In the genomic region with DNA sequence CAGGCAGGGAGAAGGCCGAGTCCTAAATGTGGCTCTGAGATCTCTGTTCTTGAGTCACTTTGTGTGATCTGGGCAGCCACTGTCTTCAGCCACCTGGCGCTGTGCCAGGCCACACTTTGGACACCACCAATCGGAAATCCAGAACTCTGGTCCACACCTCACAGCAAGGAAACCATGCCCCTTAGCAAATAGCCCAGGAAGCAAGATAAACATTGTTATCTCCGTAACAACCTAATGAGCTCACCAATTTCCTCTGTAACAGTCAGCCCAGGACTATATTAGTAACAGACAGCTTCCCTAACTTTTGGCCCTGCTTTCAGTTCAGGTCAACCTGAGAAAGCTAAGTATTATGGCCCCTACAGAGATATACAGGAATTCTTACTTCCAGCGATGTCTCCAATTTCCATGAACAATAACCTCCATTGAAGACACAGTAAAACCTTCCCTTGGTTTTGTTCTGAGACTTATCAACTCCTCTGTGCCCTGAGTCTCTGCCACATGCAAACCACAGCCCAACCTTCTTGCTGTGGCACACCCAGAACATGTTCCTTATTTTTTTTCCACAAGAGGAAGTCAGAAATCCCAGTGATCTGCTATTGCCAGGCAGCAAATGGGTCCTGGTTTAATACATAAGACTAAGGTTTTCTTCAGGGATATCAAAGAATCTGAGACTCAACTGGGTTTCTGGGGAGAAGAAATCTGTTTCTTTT, we compare ENCODE assay signal across 10 mouse cellular contexts. TPM values are rescaled to one million over a fixed set of nuclear protein-coding genes. Genes with fewer than 3 reads are reported as not detected.
DNase-seq lines count a peak whose midpoint lies in the region; ATAC-seq and TF ChIP-seq lines count a peak whose summit lies in the region.
"Had no signal": no experiment of that assay in that cellular context is flagged by ENCODE, and none has a peak within 500 bp of the region (broad histone marks: within the 10 kb centered on the region; RNA-seq: fewer than 3 reads in every experiment).

No protein-coding gene starts in this region.

- no peak overlapping the region for H3K4me2 ChIP-seq in heart, embryonic 15.5 days
- H3K4me2 ChIP-seq in neural tube, embryonic 15.5 days: no peak overlapping the region
- H3K4me2 ChIP-seq in hindbrain, embryonic 16.5 days (ENCODE audit: low read length): no peak overlapping the region
- H3K4me2 ChIP-seq: hindbrain, embryonic 15.5 days had no signal

- no peak for TF ChIP-seq POLR2A in lung, adult 2 months (IDR thresholded peaks at IDR 0.05; ENCODE audit: borderline replicate concordance, extremely low read depth, low read depth, low read length)

- peaks cover 25% of the 10 kb centered on the region for H3K4me1 ChIP-seq in heart, embryonic 15.5 days (replicated peaks)
- H3K4me1 ChIP-seq in lung, adult 2 months (ENCODE audit: control insufficient read depth, insufficient read depth, low read length): peaks cover 19% of the 10 kb centered on the region
- peaks cover 7% of the 10 kb centered on the region; the same call in 1 of the 2 replicates for H3K4me1 ChIP-seq in neural tube, embryonic 15.5 days
- no peaks in the 10 kb centered on the region for H3K4me1 ChIP-seq in hindbrain, embryonic 16.5 days (ENCODE audit: control insufficient read depth, insufficient read depth, low read depth, low read length)

- DNase-seq in 3T3-L1 (ENCODE audit: low read depth, low spot score) (peak; percentile 45), MEL-GATA-1-ER (ENCODE audit: extremely low read depth, low read depth) (peak; percentile 58)
- peak; percentile 62 for DNase-seq in lung, adult 2 months
- DNase-seq in left cerebral cortex, postnatal 10 days (ENCODE audit: extremely low spot score in 1 of 2, low spot score in 2 of 2): no peak
- no peak for DNase-seq in thymus, postnatal 25 days

- 0 out of 2 replicates have a peak, but pooled peaks cover 3% of the 10 kb centered on the region for H3K36me3 ChIP-seq in heart, embryonic 15.5 days
- no peaks in the 10 kb centered on the region for H3K36me3 ChIP-seq in neural tube, embryonic 15.5 days
- no peaks in the 10 kb centered on the region for H3K36me3 ChIP-seq in hindbrain, embryonic 16.5 days (ENCODE audit: control insufficient read depth, insufficient read depth, low read length)
- H3K36me3 ChIP-seq: hindbrain, embryonic 15.5 days had no signal

- H3K9me3 ChIP-seq in heart, embryonic 15.5 days (replicated peaks): no peaks in the 10 kb centered on the region
- no peaks in the 10 kb centered on the region for H3K9me3 ChIP-seq in neural tube, embryonic 15.5 days (replicated peaks)
- H3K9me3 ChIP-seq in hindbrain, embryonic 16.5 days (ENCODE audit: control insufficient read depth, low read length): no peaks in the 10 kb centered on the region
- H3K9me3 ChIP-seq: hindbrain, embryonic 15.5 days had no signal

- H3K4me3 ChIP-seq in heart, embryonic 15.5 days: no peak overlapping the region
- H3K4me3 ChIP-seq in lung, adult 2 months (replicated peaks; ENCODE audit: extremely low read depth, low read depth, low read length): no peak overlapping the region
- no peak overlapping the region for H3K4me3 ChIP-seq in neural tube, embryonic 15.5 days (replicated peaks)
- H3K4me3 ChIP-seq in hindbrain, embryonic 16.5 days (ENCODE audit: low read length): no peak overlapping the region
- H3K4me3 ChIP-seq: hindbrain, embryonic 15.5 days had no signal

- H3K27ac ChIP-seq in heart, embryonic 15.5 days: peak overlapping the region; percentile 55
- H3K27ac ChIP-seq in neural tube, embryonic 15.5 days (replicated peaks): no peak overlapping the region
- H3K27ac ChIP-seq in hindbrain, embryonic 16.5 days (ENCODE audit: low read depth, low read length): no peak overlapping the region
- H3K27ac ChIP-seq: hindbrain, embryonic 15.5 days had no signal

- TF ChIP-seq CTCF in lung, adult 2 months (IDR thresholded peaks at IDR 0.05; ENCODE audit: insufficient read depth, low read length): no peak

- peak; percentile 69 for ATAC-seq in heart, embryonic 15.5 days (replicated peaks; ENCODE audit: insufficient number of reproducible peaks, insufficient read depth, low FRiP score, low read depth)
- no peak for ATAC-seq in neural tube, embryonic 15.5 days (ENCODE audit: low FRiP score)
- no peak for ATAC-seq in hindbrain, embryonic 16.5 days

- H3K9ac ChIP-seq in heart, embryonic 15.5 days: no peak overlapping the region
- no peak overlapping the region for H3K9ac ChIP-seq in neural tube, embryonic 15.5 days (replicated peaks)
- no peak overlapping the region for H3K9ac ChIP-seq in hindbrain, embryonic 16.5 days (ENCODE audit: low read depth, low read length)
- H3K9ac ChIP-seq: hindbrain, embryonic 15.5 days had no signal

- 27% methylated on average over 5 of the region's 5 CpGs for WGBS in heart, embryonic 15.5 days
- 22% methylated on average over 5 of the region's 5 CpGs for WGBS in lung, adult 2 months
- 72% methylated on average over 5 of the region's 5 CpGs for WGBS in neural tube, embryonic 15.5 days
- 74% methylated on average over 5 of the region's 5 CpGs for WGBS in hindbrain, embryonic 16.5 days

- intact Hi-C loops in left cerebral cortex, postnatal 10 days (cut with DNase I): loop anchor here (2.0 kb wide), 1 partner anchor 351 kb away; no protein-coding TSS in a partner anchor

- H3K27me3 ChIP-seq in heart, embryonic 15.5 days: no peaks in the 10 kb centered on the region
- no peaks in the 10 kb centered on the region for H3K27me3 ChIP-seq in neural tube, embryonic 15.5 days (replicated peaks)
- no peaks in the 10 kb centered on the region for H3K27me3 ChIP-seq in hindbrain, embryonic 16.5 days (replicated peaks; ENCODE audit: control insufficient read depth, insufficient read depth, low read length)
- H3K27me3 ChIP-seq: hindbrain, embryonic 15.5 days had no signal

RNA-seq across cellular contexts. Expression of a gene that starts 56.3 kb away (rescaled TPM):
- not detected in 2 replicates for polyA plus RNA-seq in heart, embryonic 15.5 days (2015; fragmentation: Nextera tagmentation; extraction: Ambion mirVana)
- polyA plus RNA-seq in lung, adult 2 months (2012; rRNA removed): not detected in 2 replicates
- polyA plus RNA-seq in neural tube, embryonic 15.5 days (2015; fragmentation: Nextera tagmentation; extraction: Ambion mirVana): not detected in 2 replicates
- polyA plus RNA-seq in hindbrain, embryonic 16.5 days (2015; fragmentation: Nextera tagmentation; extraction: Ambion mirVana): not detected in 2 replicates
- not detected for total RNA-seq in left cerebral cortex, postnatal 10 days (2021)
- total RNA-seq: neutrophil, adult 5-6 weeks had no signal
- polyA plus RNA-seq: hindbrain, embryonic 15.5 days had no signal

Comparison
In these comparisons a context has a peak if more than half of its experiments do, and no peak if none do; other contexts are left out.
1. DNase-seq: peak in 3T3-L1 (single experiment), MEL-GATA-1-ER (single experiment) and lung, adult 2 months (single experiment); none in left cerebral cortex, postnatal 10 days (0 of 2) and thymus, postnatal 25 days (single experiment).